Mouse (Mus musculus): ENCODE measurements around the gene Nav1. TPM values are rescaled to one million over a fixed set of nuclear protein-coding genes. Genes with fewer than 3 reads are reported as not detected.
"Not testable (repeated sequence)": the region's sequence is repeated elsewhere in the genome, so short reads cannot be mapped to it uniquely, and the experiment has no call there.

Nav1 gene
- polyA plus RNA-seq, 1 experiment from 2014 or later = 3.2 TPM

DNA sequence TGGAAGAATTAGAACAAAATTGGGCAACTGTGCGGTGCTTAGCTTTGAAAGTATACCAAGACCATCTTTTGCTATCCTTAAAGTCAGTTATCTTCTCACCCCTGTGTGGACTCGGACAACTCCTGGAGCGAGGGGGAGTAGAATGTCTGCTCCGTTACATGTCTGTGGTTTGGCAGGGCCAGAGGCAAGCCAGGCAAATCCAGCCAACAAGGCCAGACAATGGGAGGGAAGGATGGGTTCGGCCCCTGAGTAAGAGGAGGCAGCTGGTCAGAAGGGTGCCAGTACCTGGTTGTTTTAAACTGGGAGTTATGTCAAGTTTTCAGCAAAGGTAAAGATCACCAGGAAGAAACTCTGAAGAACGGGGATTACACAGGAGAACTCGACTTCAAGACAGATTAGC lies 121.9 kb downstream of the Nav1 start:
- H3K9me3 ChIP-seq (replicated peaks) = no peaks in the 10 kb centered on the region
- no peak overlapping the region for H3K4me3 ChIP-seq
- no peak for ATAC-seq
- no peak overlapping the region for H3K27ac ChIP-seq
- no peaks in the 10 kb centered on the region for H3K4me1 ChIP-seq
- no peak overlapping the region for H3K9ac ChIP-seq
- H3K27me3 ChIP-seq (replicated peaks) = no peaks in the 10 kb centered on the region
- 80% methylated on average over 7 of the region's 7 CpGs for WGBS (ENCODE audit: insufficient replicate concordance)
- no peak overlapping the region for H3K4me2 ChIP-seq
- 0 out of 2 replicates have a peak, but pooled peaks cover 2% of the 10 kb centered on the region for H3K36me3 ChIP-seq

DNA sequence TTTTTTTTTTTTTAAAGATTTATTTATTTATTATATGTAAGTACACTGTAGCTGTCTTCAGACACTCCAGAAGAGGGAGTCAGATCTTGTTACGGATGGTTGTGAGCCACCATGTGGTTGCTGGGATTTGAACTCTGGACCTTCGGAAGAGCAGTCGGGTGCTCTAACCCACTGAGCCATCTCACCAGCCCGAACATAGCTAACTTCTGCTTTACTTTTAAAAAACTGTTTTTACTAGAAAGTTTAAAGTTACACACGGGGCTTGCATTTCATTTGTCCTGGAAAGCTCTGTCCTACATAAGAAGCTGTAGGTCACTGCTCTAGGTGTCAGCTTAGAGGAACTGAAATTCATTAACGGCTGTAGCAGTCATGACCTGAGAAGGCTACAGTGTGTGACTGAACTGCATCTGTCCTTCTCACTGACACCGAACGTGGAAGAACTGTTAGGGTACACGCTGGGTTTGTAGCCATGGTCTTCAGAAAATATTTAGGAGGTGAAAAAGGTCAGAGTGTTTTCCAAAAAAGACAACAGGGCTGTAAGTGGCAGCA lies 122.5 kb downstream of the Nav1 start:
- ATAC-seq, H3K27ac ChIP-seq: not testable (repeated sequence)
- WGBS (ENCODE audit: insufficient replicate concordance) = 74% methylated on average over 8 of the region's 9 CpGs

DNA sequence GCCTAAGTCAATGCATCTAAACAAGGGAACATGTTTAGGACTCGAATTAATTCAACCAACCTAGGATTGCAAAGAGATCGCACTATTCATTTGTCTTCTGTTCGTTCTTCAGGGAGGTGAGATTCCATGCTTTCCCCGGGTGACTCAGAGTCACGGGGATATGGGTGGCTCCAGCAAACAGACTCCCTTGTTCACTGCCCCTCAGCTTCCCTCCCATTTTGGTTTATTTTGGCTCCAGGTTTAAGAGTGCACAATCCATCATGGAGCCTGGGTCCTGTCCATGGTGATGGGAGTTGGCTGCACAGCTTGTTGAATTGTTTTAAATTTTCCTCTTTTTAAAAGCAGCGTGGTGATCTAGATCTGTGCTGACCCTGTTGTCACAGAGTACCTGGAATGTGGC lies 123.1 kb downstream of the Nav1 start:
- H3K4me2 ChIP-seq = no peak overlapping the region
- 83% methylated on average over 6 of the region's 6 CpGs for WGBS (ENCODE audit: insufficient replicate concordance)
- no peaks in the 10 kb centered on the region for H3K27me3 ChIP-seq (replicated peaks)
- H3K9ac ChIP-seq = no peak overlapping the region
- no peak overlapping the region for H3K27ac ChIP-seq
- H3K4me3 ChIP-seq = no peak overlapping the region
- H3K9me3 ChIP-seq (replicated peaks) = no peaks in the 10 kb centered on the region
- ATAC-seq = no peak
- H3K4me1 ChIP-seq = no peaks in the 10 kb centered on the region
- 0 out of 2 replicates have a peak, but pooled peaks cover 2% of the 10 kb centered on the region for H3K36me3 ChIP-seq

More for the DNA sequence above, 122.5 kb downstream of the Nav1 start:
- H3K36me3 ChIP-seq; H3K4me2 ChIP-seq; H3K4me3 ChIP-seq; H3K27me3 ChIP-seq (replicated peaks); H3K9ac ChIP-seq; H3K4me1 ChIP-seq; H3K9me3 ChIP-seq (replicated peaks): not testable (repeated sequence)

DNA sequence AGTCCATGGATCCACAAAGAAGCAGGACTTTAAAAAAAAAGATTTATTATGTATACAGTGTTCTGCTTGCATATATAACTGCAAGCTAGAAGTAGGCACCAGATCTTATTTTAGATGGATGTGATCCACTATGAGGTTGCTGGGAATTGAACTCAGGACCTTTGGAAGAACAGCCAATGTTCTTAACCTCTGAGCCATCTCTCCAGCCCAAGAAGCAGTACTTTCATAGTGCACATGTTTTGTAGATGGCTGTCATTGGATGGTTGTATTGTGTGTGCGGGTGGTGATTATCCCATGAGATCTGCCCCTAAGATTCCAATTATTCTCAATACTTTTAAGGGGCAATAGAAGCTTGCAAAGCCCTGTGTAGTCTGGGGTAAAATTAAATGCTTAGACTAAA lies 124.4 kb downstream of the Nav1 start:
- Histone ChIP-seq H3K4me2 (no peak overlapping the region), H3K36me3 (0 out of 2 replicates have a peak, but pooled peaks cover 2% of the 10 kb centered on the region), H3K9me3 (replicated peaks) (no peaks in the 10 kb centered on the region), H3K27ac (no peak overlapping the region), H3K4me3 (no peak overlapping the region), H3K4me1 (no peaks in the 10 kb centered on the region), H3K27me3 (replicated peaks) (no peaks in the 10 kb centered on the region), H3K9ac (no peak overlapping the region)
- no peak for ATAC-seq
- WGBS (ENCODE audit: insufficient replicate concordance) = 85% methylated on average over 1 of the region's 1 CpGs

DNA sequence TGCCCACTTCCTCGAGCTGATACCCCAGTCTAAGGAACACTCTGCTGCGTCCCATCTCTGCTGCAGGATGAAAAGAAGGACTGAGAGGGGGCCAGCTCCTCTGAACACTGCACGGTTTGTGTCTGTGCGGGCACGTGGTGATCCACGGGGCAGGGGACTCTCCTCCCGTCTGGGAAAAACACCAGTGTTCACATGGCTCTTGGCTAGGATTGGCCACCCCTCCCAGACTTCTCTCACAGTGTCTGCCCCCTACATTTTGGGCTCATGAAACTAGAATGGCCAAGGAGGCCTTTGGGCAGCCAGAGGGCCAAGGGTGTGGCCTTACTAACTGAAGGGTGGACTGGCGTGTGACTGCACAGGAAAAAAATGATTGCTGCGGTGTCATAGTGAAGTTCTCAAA lies 125.4 kb downstream of the Nav1 start:
- Histone ChIP-seq H3K4me3 (no peak overlapping the region), H3K27ac (no peak overlapping the region), H3K27me3 (replicated peaks) (no peaks in the 10 kb centered on the region), H3K9ac (no peak overlapping the region), H3K4me2 (no peak overlapping the region), H3K9me3 (replicated peaks) (no peaks in the 10 kb centered on the region), H3K4me1 (no peaks in the 10 kb centered on the region), H3K36me3 (0 out of 2 replicates have a peak, but pooled peaks cover 2% of the 10 kb centered on the region)
- no peak for ATAC-seq
- 77% methylated on average over 9 of the region's 9 CpGs for WGBS (ENCODE audit: insufficient replicate concordance)

DNA sequence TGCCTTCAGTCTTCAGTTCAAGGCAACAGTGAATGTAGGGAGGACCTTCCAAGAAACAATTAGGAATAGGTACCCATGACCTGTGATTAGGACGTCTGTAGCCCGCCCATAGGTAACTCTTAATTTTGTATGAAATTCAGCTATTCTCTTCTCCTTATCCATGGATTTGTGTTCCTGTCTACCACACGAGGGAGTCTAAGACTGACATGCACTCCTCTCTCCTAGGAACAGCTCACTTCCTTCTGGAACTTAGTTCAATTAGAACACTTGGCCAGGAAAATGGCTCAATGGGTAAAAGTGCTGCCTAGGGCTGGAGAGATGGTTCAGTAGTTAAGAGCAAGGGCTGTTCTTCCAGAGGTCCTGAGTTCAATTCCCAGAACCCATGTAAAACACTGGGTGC lies 126.3 kb downstream of the Nav1 start:
- H3K4me2 ChIP-seq = no peak overlapping the region
- 54% methylated on average over 3 of the region's 3 CpGs for WGBS (ENCODE audit: insufficient replicate concordance)
- no peaks in the 10 kb centered on the region for H3K9me3 ChIP-seq (replicated peaks)
- no peak overlapping the region for H3K27ac ChIP-seq
- H3K27me3 ChIP-seq (replicated peaks) = no peaks in the 10 kb centered on the region
- 0 out of 2 replicates have a peak, but pooled peaks cover 2% of the 10 kb centered on the region for H3K36me3 ChIP-seq
- H3K4me3 ChIP-seq = no peak overlapping the region
- no peak for ATAC-seq
- H3K4me1 ChIP-seq = no peaks in the 10 kb centered on the region
- H3K9ac ChIP-seq = no peak overlapping the region

DNA sequence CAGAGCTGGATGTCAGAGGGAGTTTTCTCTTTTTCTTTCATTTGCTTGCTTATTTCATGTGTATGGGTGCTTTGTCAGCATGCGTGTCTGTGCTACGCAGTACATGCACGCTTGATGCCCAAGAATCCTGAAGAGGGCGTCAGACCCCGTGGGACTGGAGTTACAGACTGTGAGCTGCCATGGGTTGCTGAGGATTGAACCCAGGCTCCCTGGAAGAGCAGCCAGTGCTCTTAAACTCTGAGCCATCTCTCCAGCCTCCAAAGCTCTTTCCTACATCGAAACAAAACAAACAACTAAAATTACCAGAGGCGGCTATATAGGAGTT lies 131.6 kb downstream of the Nav1 start:
- no peaks in the 10 kb centered on the region for H3K9me3 ChIP-seq (replicated peaks)
- no peak overlapping the region for H3K4me2 ChIP-seq
- H3K9ac ChIP-seq = no peak overlapping the region
- 0 out of 2 replicates have a peak, but pooled peaks cover 3% of the 10 kb centered on the region for H3K4me1 ChIP-seq
- H3K27ac ChIP-seq = no peak overlapping the region
- ATAC-seq = no peak
- no peak overlapping the region for H3K4me3 ChIP-seq
- WGBS (ENCODE audit: insufficient replicate concordance) = 87% methylated on average over 7 of the region's 7 CpGs
- H3K27me3 ChIP-seq (replicated peaks) = no peaks in the 10 kb centered on the region
- peaks cover 12% of the 10 kb centered on the region for H3K36me3 ChIP-seq

DNA sequence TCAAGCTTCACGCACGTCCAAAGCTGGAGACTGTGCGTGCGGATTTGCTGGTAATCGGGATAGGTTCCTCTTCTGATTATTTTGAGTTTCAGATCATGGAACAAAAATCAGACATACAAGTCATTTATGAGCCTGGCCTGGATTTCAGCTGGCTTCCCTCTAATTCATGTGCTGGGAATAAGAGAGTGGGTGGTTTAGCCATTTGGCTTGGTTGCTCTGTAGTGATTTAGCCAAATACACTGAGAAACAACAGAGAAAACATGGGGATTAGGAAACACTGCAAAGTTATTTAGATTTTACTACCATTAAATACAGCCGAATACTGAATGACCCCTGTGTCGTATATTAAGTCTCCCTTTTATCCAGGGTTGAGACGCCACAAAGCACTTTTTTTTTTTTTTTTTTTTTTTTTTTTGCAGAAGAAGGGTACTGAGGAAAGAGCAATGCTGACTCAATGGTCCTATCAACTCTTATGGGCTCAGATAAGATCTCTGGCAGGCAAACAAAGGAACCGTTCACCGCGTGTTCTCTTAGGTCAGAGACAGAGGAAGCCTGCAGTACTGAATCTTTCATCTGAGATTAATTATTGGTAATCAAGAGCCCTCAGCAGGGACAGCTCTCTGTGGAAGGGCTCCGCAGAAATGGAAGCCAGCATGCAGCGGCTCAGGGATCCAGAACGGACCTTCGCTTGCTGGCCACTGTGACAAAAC lies 132.1 kb downstream of the Nav1 start:
- Histone ChIP-seq H3K4me1 (0 out of 2 replicates have a peak, but pooled peaks cover 3% of the 10 kb centered on the region), H3K9me3 (replicated peaks) (no peaks in the 10 kb centered on the region), H3K27ac (no peak overlapping the region), H3K36me3 (peaks cover 17% of the 10 kb centered on the region), H3K4me3 (no peak overlapping the region), H3K27me3 (replicated peaks) (no peaks in the 10 kb centered on the region), H3K9ac (no peak overlapping the region), H3K4me2 (no peak overlapping the region)
- no peak for ATAC-seq
- 74% methylated on average over 15 of the region's 15 CpGs for WGBS (ENCODE audit: insufficient replicate concordance)

DNA sequence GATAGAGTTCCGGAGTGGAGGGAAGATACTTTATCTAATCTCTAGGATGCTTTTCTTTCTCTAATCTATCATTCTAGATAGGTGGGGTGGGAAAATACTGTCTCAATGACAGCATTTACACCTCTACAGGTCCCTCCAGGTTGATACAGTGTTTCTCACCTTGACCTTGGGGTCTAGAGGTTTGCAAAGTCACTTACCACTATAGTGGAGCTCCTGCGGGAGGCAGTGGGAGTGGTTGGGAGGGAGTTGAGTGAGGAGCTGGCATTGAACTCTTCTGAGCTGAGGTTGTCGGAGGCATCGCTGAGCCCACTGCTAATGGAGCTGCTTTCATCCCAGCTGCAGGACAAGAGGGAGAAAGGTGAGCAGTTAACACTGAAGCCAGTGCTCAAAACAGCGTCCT lies 134.6 kb downstream of the Nav1 start:
- Histone ChIP-seq H3K36me3 (peaks cover 25% of the 10 kb centered on the region), H3K4me2 (no peak overlapping the region), H3K9ac (no peak overlapping the region), H3K4me1 (0 out of 2 replicates have a peak, but pooled peaks cover 3% of the 10 kb centered on the region), H3K9me3 (replicated peaks) (no peaks in the 10 kb centered on the region), H3K4me3 (no peak overlapping the region), H3K27me3 (replicated peaks) (no peaks in the 10 kb centered on the region), H3K27ac (no peak overlapping the region)
- 68% methylated on average over 5 of the region's 5 CpGs for whole genome bisulfite sequencing (ENCODE audit: insufficient replicate concordance)
- no peak for ATAC-seq

DNA sequence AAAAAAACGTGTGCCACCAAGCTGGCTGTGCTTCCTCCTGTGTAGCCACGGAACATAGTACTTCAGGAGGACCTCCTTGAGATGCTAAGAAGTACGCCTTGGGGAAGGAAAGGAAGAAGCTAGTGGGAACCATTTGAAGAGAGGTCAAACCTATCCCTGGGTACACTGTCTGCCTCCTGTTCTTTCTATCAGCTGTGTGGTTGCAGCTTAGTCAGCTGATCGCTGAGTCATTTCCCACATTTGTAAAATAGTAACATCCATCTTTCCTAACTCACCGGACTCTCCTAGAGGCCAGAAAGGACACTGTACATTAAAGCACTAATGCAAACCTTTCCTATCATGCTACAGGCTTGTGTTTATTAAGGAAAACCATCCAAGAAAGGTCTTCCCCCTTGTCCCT lies 135.4 kb downstream of the Nav1 start:
- Histone ChIP-seq H3K4me3 (no peak overlapping the region), H3K4me1 (peaks cover 11% of the 10 kb centered on the region), H3K4me2 (no peak overlapping the region), H3K36me3 (peaks cover 28% of the 10 kb centered on the region), H3K9me3 (replicated peaks) (no peaks in the 10 kb centered on the region), H3K27ac (no peak overlapping the region), H3K9ac (no peak overlapping the region), H3K27me3 (replicated peaks) (no peaks in the 10 kb centered on the region)
- ATAC-seq = no peak
- WGBS (ENCODE audit: insufficient replicate concordance) = 66% methylated on average over 5 of the region's 5 CpGs

DNA sequence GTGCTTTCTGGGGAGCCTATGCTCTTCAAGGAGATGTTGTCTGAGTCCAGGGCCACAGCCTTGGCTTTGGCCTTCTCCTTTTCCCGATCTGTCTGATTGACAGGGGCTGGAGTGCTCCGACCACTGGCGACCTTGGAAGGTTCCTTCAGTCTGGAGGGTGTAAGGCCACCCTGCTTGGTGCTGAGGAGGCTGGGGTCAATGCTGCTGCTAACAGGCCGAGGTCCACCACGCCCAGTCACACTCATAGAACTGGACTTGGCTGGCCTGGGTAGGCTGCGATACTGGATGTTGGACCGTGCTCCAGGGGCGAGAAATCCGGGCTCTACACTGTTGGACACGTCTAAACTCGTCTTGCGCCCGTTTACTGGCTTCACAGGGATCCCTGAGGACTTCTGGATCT lies 136.5 kb downstream of the Nav1 start:
- 73% methylated on average over 13 of the region's 13 CpGs for WGBS (ENCODE audit: insufficient replicate concordance)
- Histone ChIP-seq H3K9ac (no peak overlapping the region), H3K4me3 (no peak overlapping the region), H3K4me2 (no peak overlapping the region), H3K27me3 (replicated peaks) (no peaks in the 10 kb centered on the region), H3K27ac (no peak overlapping the region), H3K36me3 (peaks cover 35% of the 10 kb centered on the region), H3K9me3 (replicated peaks) (no peaks in the 10 kb centered on the region), H3K4me1 (peaks cover 11% of the 10 kb centered on the region)
- no peak for ATAC-seq

DNA sequence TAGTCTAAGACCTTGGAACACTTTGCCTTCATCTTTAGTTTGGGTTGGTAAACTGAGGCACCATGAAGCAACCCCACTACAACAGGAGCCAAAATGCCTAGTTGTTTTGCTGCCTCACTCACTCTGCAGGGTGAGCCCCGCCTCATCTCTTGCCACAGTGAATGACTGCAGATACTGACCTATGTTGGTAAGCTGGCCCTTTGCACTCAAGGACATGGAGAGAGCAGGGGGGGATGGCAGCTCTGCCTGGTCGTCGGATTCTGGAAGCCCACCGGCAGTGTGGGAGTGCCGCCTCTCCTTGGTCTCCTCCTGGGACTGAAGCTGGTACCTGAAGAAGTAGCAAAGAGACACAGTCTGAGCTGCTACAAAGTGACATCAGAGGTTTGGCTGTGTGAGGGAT lies 139.6 kb downstream of the Nav1 start:
- H3K9ac ChIP-seq = no peak overlapping the region
- no peaks in the 10 kb centered on the region for H3K27me3 ChIP-seq (replicated peaks)
- 78% methylated on average over 5 of the region's 5 CpGs for WGBS (ENCODE audit: insufficient replicate concordance)
- peaks cover 37% of the 10 kb centered on the region for H3K36me3 ChIP-seq
- H3K27ac ChIP-seq = no peak overlapping the region
- H3K4me1 ChIP-seq = peaks cover 8% of the 10 kb centered on the region
- no peak overlapping the region for H3K4me2 ChIP-seq
- no peak for ATAC-seq
- no peaks in the 10 kb centered on the region for H3K9me3 ChIP-seq (replicated peaks)
- H3K4me3 ChIP-seq = no peak overlapping the region

Data from liver, embryonic 12.5 days (tissue).